Mouse (Mus musculus) ES-Bruce4 (cell line): ENCODE results near the gene Trpc1. TPM values are rescaled to one million over a fixed set of nuclear protein-coding genes. Genes with fewer than 3 reads are reported as not detected.

Experiments
- H3K27ac ChIP-seq: 2 replicates; pipeline ENCODE4 v1.5.1; 2012; ENCODE audit warnings: low read length, inconsistent platforms; ENCODE audit not compliant: insufficient read depth
- H3K27me3 ChIP-seq: 2 replicates; pipeline ENCODE4 v1.6.1; 2012; ENCODE audit warnings: mild to moderate bottlenecking, low read length, inconsistent platforms; ENCODE audit not compliant: control insufficient read depth, poor library complexity, insufficient read depth, severe bottlenecking
- H3K36me3 ChIP-seq: 2 replicates; pipeline ENCODE4 v1.6.1; 2012; ENCODE audit warnings: inconsistent platforms, mild to moderate bottlenecking, low read length, moderate library complexity; ENCODE audit not compliant: control insufficient read depth, poor library complexity, insufficient read depth, severe bottlenecking
- H3K4me1 ChIP-seq: one replicate; pipeline ENCODE4 v1.8.1; 2011; ENCODE audit warnings: low read length; ENCODE audit not compliant: control insufficient read depth, insufficient read depth
- H3K4me3 ChIP-seq: 2 replicates; pipeline ENCODE4 v1.5.1; 2011; ENCODE audit warnings: low read depth, mild to moderate bottlenecking, low read length
- H3K9ac ChIP-seq: 2 replicates; pipeline ENCODE4 v1.6.1; 2012; ENCODE audit warnings: low read depth, mild to moderate bottlenecking, inconsistent platforms; ENCODE audit not compliant: poor library complexity, severe bottlenecking
- H3K9me3 ChIP-seq: replicated peaks from 2 replicates; pipeline ENCODE4 v1.6.1; 2012; ENCODE audit warnings: mild to moderate bottlenecking, low read length, inconsistent platforms; ENCODE audit not compliant: control insufficient read depth, poor library complexity, insufficient read depth, severe bottlenecking
- CTCF ChIP-seq: IDR thresholded peaks from one replicate; pipeline ENCODE4 v1.8.1; 2011; ENCODE audit warnings: low read depth, low read length
- EP300 ChIP-seq: IDR thresholded peaks from 2 replicates; pipeline ENCODE4 v1.6.1; 2011; ENCODE audit warnings: low read depth, low read length; ENCODE audit not compliant: insufficient read depth
- POLR2A ChIP-seq: IDR thresholded peaks from one replicate; pipeline ENCODE4 v1.8.1; 2011; ENCODE audit warnings: low read length; ENCODE audit not compliant: insufficient read depth
- polyA plus RNA-seq: library from polyadenylated mRNA; stranded (reverse); fragments of >200 nt; gene quantifications from 2 replicates; pipeline ENCODE4 v1.2.4, GENCODE M21; 2011; ENCODE audit warnings: low read depth; ENCODE audit not compliant: missing spikeins, insufficient read depth, insufficient read length

Trpc1 gene
- polyA plus RNA-seq, 1 experiment, result 6.2 TPM

GRCm38 (mm10) chr9:95708943-95709342 is 41.2 kb downstream of the Trpc1 start:
- TF ChIP-seq CTCF, result peak; percentile 18
- TF ChIP-seq EP300, result no peak
- Histone ChIP-seq H3K27me3 (no peaks in the 10 kb centered on the region), H3K4me3 (no peak overlapping the region), H3K36me3 (no peaks in the 10 kb centered on the region), H3K4me1 (no peaks in the 10 kb centered on the region), H3K27ac (no peak overlapping the region), H3K9me3 (no peaks in the 10 kb centered on the region), H3K9ac (no peak overlapping the region)

- no peak overlapping the region for H3K27ac ChIP-seq
- H3K27me3 ChIP-seq, result no peaks in the 10 kb centered on the region
- no peak overlapping the region for H3K4me3 ChIP-seq
- H3K9ac ChIP-seq, result no peak overlapping the region
- H3K36me3 ChIP-seq, result no peaks in the 10 kb centered on the region
- H3K9me3 ChIP-seq, result no peaks in the 10 kb centered on the region
- no peaks in the 10 kb centered on the region for H3K4me1 ChIP-seq
- no peak for TF ChIP-seq CTCF
- no peak for TF ChIP-seq EP300
- TF ChIP-seq POLR2A, result no peak
Observed at GRCm38 (mm10) chr9:95705371-95705770, 44.8 kb downstream of the Trpc1 start.

- Histone ChIP-seq H3K27me3 (no peaks in the 10 kb centered on the region), H3K36me3 (no peaks in the 10 kb centered on the region), H3K4me3 (no peak overlapping the region), H3K4me1 (no peaks in the 10 kb centered on the region), H3K9me3 (no peaks in the 10 kb centered on the region), H3K9ac (no peak overlapping the region), H3K27ac (no peak overlapping the region)
- TF ChIP-seq CTCF (no peak), POLR2A (no peak)
Observed at GRCm38 (mm10) chr9:95704078-95704477, 46.1 kb downstream of the Trpc1 start.

GRCm38 (mm10) chr9:95699273-95699672 is 50.9 kb downstream of the Trpc1 start:
- TF ChIP-seq EP300, result no peak
- no peak for TF ChIP-seq CTCF
- no peak for TF ChIP-seq POLR2A
- no peak overlapping the region for H3K9ac ChIP-seq

GRCm38 (mm10) chr9:95697808-95698207 is 52.4 kb downstream of the Trpc1 start:
- Histone ChIP-seq H3K27me3 (no peaks in the 10 kb centered on the region), H3K4me3 (no peak overlapping the region), H3K36me3 (no peaks in the 10 kb centered on the region), H3K27ac (no peak overlapping the region), H3K9ac (no peak overlapping the region), H3K9me3 (no peaks in the 10 kb centered on the region), H3K4me1 (no peaks in the 10 kb centered on the region)
- TF ChIP-seq CTCF, result peak; percentile 19
- no peak for TF ChIP-seq POLR2A
- no peak for TF ChIP-seq EP300

More at GRCm38 (mm10) chr9:95699273-95699672, 50.9 kb downstream of the Trpc1 start:
- no peaks in the 10 kb centered on the region for H3K36me3 ChIP-seq
- H3K4me1 ChIP-seq, result no peaks in the 10 kb centered on the region
- no peak overlapping the region for H3K4me3 ChIP-seq
- no peaks in the 10 kb centered on the region for H3K27me3 ChIP-seq
- H3K27ac ChIP-seq, result no peak overlapping the region
- no peaks in the 10 kb centered on the region for H3K9me3 ChIP-seq

GRCm38 (mm10) chr9:95696581-95696980 is 53.6 kb downstream of the Trpc1 start:
- no peaks in the 10 kb centered on the region for H3K27me3 ChIP-seq
- H3K27ac ChIP-seq, result no peak overlapping the region
- no peaks in the 10 kb centered on the region for H3K4me1 ChIP-seq
- TF ChIP-seq CTCF, result no peak
- TF ChIP-seq POLR2A, result no peak
- no peak overlapping the region for H3K9ac ChIP-seq
- H3K9me3 ChIP-seq, result no peaks in the 10 kb centered on the region
- no peak overlapping the region for H3K4me3 ChIP-seq
- H3K36me3 ChIP-seq, result no peaks in the 10 kb centered on the region
